ENCODE assay signal across 21 mouse cellular contexts in the genomic region with DNA sequence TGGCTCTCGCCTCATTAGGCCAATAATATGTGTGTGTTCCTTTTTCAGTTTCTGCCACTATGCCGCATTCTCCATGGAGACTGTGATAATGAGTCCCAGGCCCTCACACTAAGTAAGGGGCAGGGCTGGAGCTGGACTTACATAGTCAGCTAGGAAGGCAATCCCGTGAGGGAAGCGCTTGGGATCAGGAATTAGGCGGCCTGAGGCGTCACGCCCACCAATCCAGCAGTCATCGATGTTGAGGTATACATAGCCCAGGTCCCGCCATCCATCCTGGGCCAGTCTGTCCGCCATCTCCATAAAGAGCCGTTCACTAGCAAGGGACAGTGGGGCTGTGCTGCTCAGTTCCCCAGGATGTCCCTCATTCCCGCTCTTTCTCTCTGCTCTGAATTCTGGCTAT. TPM values are rescaled to one million over a fixed set of nuclear protein-coding genes. Genes with fewer than 3 reads are reported as not detected.
DNase-seq lines count a peak whose midpoint lies in the region; ATAC-seq and TF ChIP-seq lines count a peak whose summit lies in the region.
"Had no signal": no experiment of that assay in that cellular context is flagged by ENCODE, and none has a peak within 500 bp of the region (broad histone marks: within the 10 kb centered on the region; RNA-seq: fewer than 3 reads in every experiment).

No protein-coding gene starts in this region.

- H3K27ac ChIP-seq in hindbrain, embryonic 13.5 days = no peak overlapping the region
- H3K27ac ChIP-seq in hindbrain, embryonic 16.5 days (ENCODE audit: low read depth, low read length) = no peak overlapping the region
- peak overlapping the region; percentile 8 for H3K27ac ChIP-seq in limb, embryonic 10.5 days
- H3K27ac ChIP-seq in gastrocnemius, adult 2 months = no peak overlapping the region
- H3K27ac ChIP-seq: embryonic facial prominence, embryonic 12.5 days; left cerebral cortex, adult 2 months had no signal

- H3K4me2 ChIP-seq in hindbrain, embryonic 13.5 days = no peak overlapping the region
- H3K4me2 ChIP-seq in hindbrain, embryonic 16.5 days (ENCODE audit: low read length) = no peak overlapping the region
- H3K4me2 ChIP-seq: embryonic facial prominence, embryonic 12.5 days had no signal

- no peak overlapping the region for H3K4me3 ChIP-seq in hindbrain, embryonic 13.5 days
- H3K4me3 ChIP-seq in hindbrain, embryonic 16.5 days (ENCODE audit: low read length) = no peak overlapping the region
- peak overlapping the region; percentile 32; the same call in 1 of the 2 replicates for H3K4me3 ChIP-seq in E14TG2a.4 (replicated peaks; ENCODE audit: low read length)
- H3K4me3 ChIP-seq in limb, embryonic 10.5 days = peak overlapping the region; percentile 11; the same call in 1 of the 2 replicates
- no peak overlapping the region for H3K4me3 ChIP-seq in gastrocnemius, adult 2 months
- H3K4me3 ChIP-seq: embryonic facial prominence, embryonic 12.5 days; left cerebral cortex, adult 2 months had no signal

- H3K4me1 ChIP-seq in hindbrain, embryonic 13.5 days (replicated peaks) = peaks cover 25% of the 10 kb centered on the region
- peaks cover 15% of the 10 kb centered on the region for H3K4me1 ChIP-seq in hindbrain, embryonic 16.5 days (ENCODE audit: control insufficient read depth, insufficient read depth, low read depth, low read length)
- H3K4me1 ChIP-seq in E14TG2a.4 (replicated peaks; ENCODE audit: low read depth, low read length) = peaks cover 59% of the 10 kb centered on the region
- peaks cover 47% of the 10 kb centered on the region for H3K4me1 ChIP-seq in limb, embryonic 10.5 days

- intact Hi-C loops in gastrocnemius, adult 2 months (cut with DNase I) = loop anchor here (5.0 kb wide), 1 partner anchor 81 kb away; no protein-coding TSS in a partner anchor

- peaks cover 20% of the 10 kb centered on the region for H3K27me3 ChIP-seq in hindbrain, embryonic 13.5 days
- peaks cover 10% of the 10 kb centered on the region for H3K27me3 ChIP-seq in hindbrain, embryonic 16.5 days (replicated peaks; ENCODE audit: control insufficient read depth, insufficient read depth, low read length)
- peaks cover 24% of the 10 kb centered on the region for H3K27me3 ChIP-seq in E14TG2a.4 (ENCODE audit: insufficient read depth, low read length)
- H3K27me3 ChIP-seq in limb, embryonic 10.5 days (ENCODE audit: low read depth, poor library complexity, severe bottlenecking) = peaks cover 19% of the 10 kb centered on the region
- H3K27me3 ChIP-seq: embryonic facial prominence, embryonic 12.5 days had no signal

- no peak for TF ChIP-seq CTCF in E14TG2a.4 (conservative IDR thresholded peaks at IDR 0.05; ENCODE audit: low read length)
- TF ChIP-seq CTCF in gastrocnemius, adult 2 months (IDR thresholded peaks at IDR 0.05) = no peak

- ATAC-seq in hindbrain, embryonic 13.5 days (ENCODE audit: low FRiP score) = no peak
- ATAC-seq in hindbrain, embryonic 16.5 days = no peak
- no peak for ATAC-seq in inflammation-experienced regulatory T-cells, adult 6 months
- ATAC-seq: CD4-positive, CD25-positive, alpha-beta regulatory T cell, adult 4 months; midbrain, embryonic 16.5 days had no signal

- peak; percentile 27 for DNase-seq in cerebellum, adult 9-10 months
- no peak for DNase-seq in cerebellum, postnatal 10 days
- DNase-seq in limb, embryonic 10.5 days (ENCODE audit: low spot score) = no peak
- DNase-seq in gastrocnemius, adult 2 months = no peak
- DNase-seq: adrenal gland, adult 8-10 months; cerebellum, postnatal 25 days; heart, postnatal 4 days; kidney, adult 2 months; kidney, postnatal 14 days; right cerebral cortex, postnatal 25 days had no signal

- H3K36me3 ChIP-seq in hindbrain, embryonic 13.5 days = peaks cover 29% of the 10 kb centered on the region
- H3K36me3 ChIP-seq in hindbrain, embryonic 16.5 days (ENCODE audit: control insufficient read depth, insufficient read depth, low read length) = peaks cover 3% of the 10 kb centered on the region; the same call in 1 of the 2 replicates
- peaks cover 44% of the 10 kb centered on the region for H3K36me3 ChIP-seq in E14TG2a.4 (ENCODE audit: insufficient read depth, low read length)
- peaks cover 36% of the 10 kb centered on the region for H3K36me3 ChIP-seq in limb, embryonic 10.5 days

- H3K9ac ChIP-seq in hindbrain, embryonic 13.5 days = peak overlapping the region; percentile 39; the same call in 1 of the 2 replicates
- no peak overlapping the region for H3K9ac ChIP-seq in hindbrain, embryonic 16.5 days (ENCODE audit: low read depth, low read length)
- H3K9ac ChIP-seq: embryonic facial prominence, embryonic 12.5 days had no signal

- 69% methylated on average over 12 of the region's 12 CpGs for WGBS in hindbrain, embryonic 13.5 days
- 68% methylated on average over 12 of the region's 12 CpGs for WGBS in hindbrain, embryonic 16.5 days
- WGBS in limb, embryonic 10.5 days = 78% methylated on average over 12 of the region's 12 CpGs

- H3K9me3 ChIP-seq in hindbrain, embryonic 13.5 days = no peaks in the 10 kb centered on the region
- H3K9me3 ChIP-seq in hindbrain, embryonic 16.5 days (ENCODE audit: control insufficient read depth, low read length) = no peaks in the 10 kb centered on the region
- H3K9me3 ChIP-seq in E14TG2a.4 (ENCODE audit: low read length) = no peaks in the 10 kb centered on the region
- H3K9me3 ChIP-seq in limb, embryonic 10.5 days (replicated peaks) = no peaks in the 10 kb centered on the region
- H3K9me3 ChIP-seq: embryonic facial prominence, embryonic 12.5 days had no signal

RNA-seq across cellular contexts. Expression of a gene that starts 2.1 kb away (rescaled TPM):
- 29.3 and 30.2 TPM in 2 replicates for polyA plus RNA-seq in hindbrain, embryonic 13.5 days (2015; fragmentation: Nextera tagmentation; extraction: Ambion mirVana)
- polyA plus RNA-seq in hindbrain, embryonic 16.5 days (2015; fragmentation: Nextera tagmentation; extraction: Ambion mirVana) = 32.8 and 32.9 TPM in 2 replicates
- 19.0 and 29.2 TPM in 2 replicates for polyA plus RNA-seq in limb, embryonic 10.5 days (2016; fragmentation: Nextera tagmentation; extraction: Ambion mirVana)
- 10 to 100 TPM; 10.5 to 10.9 TPM for total RNA-seq in gastrocnemius, adult 2 months (2021)
- polyA plus RNA-seq in inflammation-experienced regulatory T-cells, adult 6 months (2017; shearing (Covaris generic)) = 10 to 100 TPM; 40.7 to 74.7 (median 50.9) TPM

RNA-seq across cellular contexts. Expression of a gene that starts 2.1 kb away (rescaled TPM):
- 1.9 and 2.3 TPM in 2 replicates for polyA plus RNA-seq in hindbrain, embryonic 13.5 days (2015; fragmentation: Nextera tagmentation; extraction: Ambion mirVana)
- polyA plus RNA-seq in hindbrain, embryonic 16.5 days (2015; fragmentation: Nextera tagmentation; extraction: Ambion mirVana) = 1.6 and 2.1 TPM in 2 replicates
- 5.4 and 7.4 TPM in 2 replicates for polyA plus RNA-seq in limb, embryonic 10.5 days (2016; fragmentation: Nextera tagmentation; extraction: Ambion mirVana)
- total RNA-seq in gastrocnemius, adult 2 months (2021) = under 1 TPM; 0.26 to 0.61 TPM
- 1 to 10 TPM; 2.7 to 5.1 (median 4.0) TPM for polyA plus RNA-seq in inflammation-experienced regulatory T-cells, adult 6 months (2017; shearing (Covaris generic))

RNA-seq across cellular contexts. Expression of a gene that starts 2.1 kb away (rescaled TPM):
- 348 and 365 TPM in 2 replicates for polyA plus RNA-seq in hindbrain, embryonic 13.5 days (2015; fragmentation: Nextera tagmentation; extraction: Ambion mirVana)
- polyA plus RNA-seq in hindbrain, embryonic 16.5 days (2015; fragmentation: Nextera tagmentation; extraction: Ambion mirVana) = 354 and 397 TPM in 2 replicates
- polyA plus RNA-seq in limb, embryonic 10.5 days (2016; fragmentation: Nextera tagmentation; extraction: Ambion mirVana) = 211 and 212 TPM in 2 replicates
- total RNA-seq in gastrocnemius, adult 2 months (2021) = 100 to 1,000 TPM; 134 to 141 TPM
- 100 to 1,000 TPM; 101 to 149 (median 103) TPM for polyA plus RNA-seq in inflammation-experienced regulatory T-cells, adult 6 months (2017; shearing (Covaris generic))

RNA-seq across cellular contexts. Expression of a gene that starts 17.5 kb away (rescaled TPM):
- 363 and 382 TPM in 2 replicates for polyA plus RNA-seq in hindbrain, embryonic 13.5 days (2015; fragmentation: Nextera tagmentation; extraction: Ambion mirVana)
- polyA plus RNA-seq in hindbrain, embryonic 16.5 days (2015; fragmentation: Nextera tagmentation; extraction: Ambion mirVana) = 345 and 392 TPM in 2 replicates
- 243 and 262 TPM in 2 replicates for polyA plus RNA-seq in limb, embryonic 10.5 days (2016; fragmentation: Nextera tagmentation; extraction: Ambion mirVana)
- 100 to 1,000 TPM; 464 to 595 TPM for total RNA-seq in gastrocnemius, adult 2 months (2021)
- 100 to 1,000 TPM; 393 to 568 (median 531) TPM for polyA plus RNA-seq in inflammation-experienced regulatory T-cells, adult 6 months (2017; shearing (Covaris generic))

RNA-seq across cellular contexts. Expression of a gene that starts 37.9 kb away (rescaled TPM):
- 0.16 and 0.18 TPM in 2 replicates for polyA plus RNA-seq in hindbrain, embryonic 13.5 days (2015; fragmentation: Nextera tagmentation; extraction: Ambion mirVana)
- polyA plus RNA-seq in hindbrain, embryonic 16.5 days (2015; fragmentation: Nextera tagmentation; extraction: Ambion mirVana) = 0.10 TPM in 1 of 2 replicates, not detected in the other
- 0.16 and 0.38 TPM in 2 replicates for polyA plus RNA-seq in limb, embryonic 10.5 days (2016; fragmentation: Nextera tagmentation; extraction: Ambion mirVana)
- total RNA-seq in gastrocnemius, adult 2 months (2021) = not detected
- not detected for polyA plus RNA-seq in inflammation-experienced regulatory T-cells, adult 6 months (2017; shearing (Covaris generic))
- total RNA-seq: adrenal gland, adult 8-10 months; gastrocnemius, postnatal 4 days; left cerebral cortex, adult 2 months had no signal
- polyA plus RNA-seq: CD4-positive, CD25-positive, alpha-beta regulatory T cell, adult 4 months; forebrain, embryonic 11.5 days; heart, embryonic 14.5 days; kidney, adult 2 months had no signal

Comparison
In these comparisons a context has a peak if more than half of its experiments do, and no peak if none do; other contexts are left out.
1. H3K4me3 ChIP-seq: peak in E14TG2a.4 (single experiment) and limb, embryonic 10.5 days (single experiment); none in hindbrain, embryonic 13.5 days (single experiment), hindbrain, embryonic 16.5 days (single experiment) and gastrocnemius, adult 2 months (single experiment).